Mouse (Mus musculus) testis, adult 2 months (tissue): ENCODE data around the gene 4931428L18Rik.

Experiments used
- CTCF ChIP-seq: fragments of 200-500 bp; IDR thresholded peaks from 2 replicates; pipeline ENCODE4 v1.5.1; 2012; ENCODE audit warnings: low read depth, mild to moderate bottlenecking, inconsistent platforms, low read length, moderate library complexity; ENCODE audit not compliant: control insufficient read depth, insufficient read depth, insufficient replicate concordance
- POLR2A ChIP-seq: fragments of 200-500 bp; IDR thresholded peaks from 2 replicates; pipeline ENCODE4 v1.6.1; 2012; ENCODE audit warnings: low read depth, mild to moderate bottlenecking, inconsistent platforms, low read length, moderate library complexity; ENCODE audit not compliant: control insufficient read depth

- TF ChIP-seq CTCF (no peak), POLR2A (no peak)
Measured at GRCm38 (mm10) chr1:31165326-31166121, 57.0 kb downstream of the 4931428L18Rik start.
